Mouse (Mus musculus): ENCODE data around the gene Wdr35. TPM values are rescaled to one million over a fixed set of nuclear protein-coding genes. Genes with fewer than 3 reads are reported as not detected.
A peak's percentile ranks its signal among the peaks of the same experiment; 100 is the strongest.

The Wdr35 gene
- total and polyA plus RNA-seq, 3 experiments: 5.9 to 8.8 (median 7.4) TPM

- Histone ChIP-seq H3K4me3 (replicated peaks in 1 of 3; ENCODE audit: low read depth in 2 of 3, low read length in 2 of 3, poor library complexity in 1 of 3) (no peak overlapping the region), H3K36me3 (replicated peaks in 1 of 2; ENCODE audit: control insufficient read depth in 1 of 2, insufficient read depth in 1 of 2, low read length in 1 of 2) (peaks cover 0 to 12% of the 10 kb centered on the region in 2 experiments), H3K9ac (ENCODE audit: insufficient read depth, low read depth) (no peak overlapping the region), H3K4me1 (ENCODE audit: control insufficient read depth in 1 of 2, insufficient read depth in 2 of 2) (peaks cover 6 to 30% of the 10 kb centered on the region in 2 experiments), H3K27me3 (replicated peaks) (no peaks in the 10 kb centered on the region), H3K27ac (ENCODE audit: insufficient read depth, low read depth) (no peak overlapping the region), H3K4me2 (ENCODE audit: insufficient read depth, low read depth, poor library complexity, severe bottlenecking) (no peak overlapping the region), H3K9me3 (replicated peaks; ENCODE audit: low read length) (no peaks in the 10 kb centered on the region), H3K79me2 (replicated peaks; ENCODE audit: control insufficient read depth, extremely low read depth, insufficient read depth, poor library complexity, severe bottlenecking) (no peaks in the 10 kb centered on the region; the same call in 1 of the 2 replicates)
- dilution Hi-C loops (cut with MboI; ENCODE audit: extremely low pct_ligation_motif_present, extremely low pct_unique_long_range_greater_than_20kb, low sequenced_read_pairs): no loop called here
- DNase-seq (ENCODE audit: extremely low read depth): no peak
- in situ Hi-C loops (cut with MboI; ENCODE audit: low pct_ligation_motif_present, low pct_unique_long_range_greater_than_20kb, low sequenced_read_pairs): no loop called here
- TF ChIP-seq SIN3A (IDR thresholded peaks at IDR 0.05; ENCODE audit: low read length): no peak
- TF ChIP-seq MEF2A (IDR thresholded peaks at IDR 0.05; ENCODE audit: borderline replicate concordance, low read depth, low read length): no peak
- no peak for TF ChIP-seq BHLHE40 (IDR thresholded peaks at IDR 0.05; ENCODE audit: low read depth, low read length)
- no peak for TF ChIP-seq IRF4 (IDR thresholded peaks at IDR 0.05; ENCODE audit: low read depth, low read length)
- TF ChIP-seq RAD21 (IDR thresholded peaks at IDR 0.05; ENCODE audit: low read depth, low read length): no peak
- TF ChIP-seq JUND (conservative IDR thresholded peaks at IDR 0.05; ENCODE audit: low read depth, low read length): no peak
- TF ChIP-seq TCF12 (IDR thresholded peaks at IDR 0.05; ENCODE audit: low read depth, low read length): no peak
- TF ChIP-seq GABPA (IDR thresholded peaks at IDR 0.05; ENCODE audit: insufficient replicate concordance, low read depth, low read length): no peak
- TF ChIP-seq MAX (IDR thresholded peaks at IDR 0.05; ENCODE audit: low read length): no peak
- no peak for TF ChIP-seq JUN (IDR thresholded peaks at IDR 0.05; ENCODE audit: insufficient read depth, low read depth, low read length)
- no peak for TF ChIP-seq UBTF (IDR thresholded peaks at IDR 0.05; ENCODE audit: low read depth, low read length)
- TF ChIP-seq TBP (conservative IDR thresholded peaks at IDR 0.05; ENCODE audit: low read depth, low read length): no peak
- TF ChIP-seq HCFC1 (IDR thresholded peaks at IDR 0.05; ENCODE audit: low read depth, low read length): no peak
- no peak for TF ChIP-seq NELFE (IDR thresholded peaks at IDR 0.05; ENCODE audit: low read depth, low read length)
- no peak for TF ChIP-seq CHD2 (IDR thresholded peaks at IDR 0.05; ENCODE audit: low read length)
- TF ChIP-seq POLR2AphosphoS2 (IDR thresholded peaks at IDR 0.05; ENCODE audit: low read depth, low read length): no peak
- no peak for TF ChIP-seq ZMIZ1 (IDR thresholded peaks at IDR 0.05; ENCODE audit: low read depth, low read length)
- TF ChIP-seq ZKSCAN1 (IDR thresholded peaks at IDR 0.05; ENCODE audit: borderline replicate concordance, low read depth, low read length): no peak
These were observed 62.7 kb downstream of the Wdr35 start for GRCm38 (mm10) chr12:9036409-9036808.

- in situ Hi-C loops (cut with MboI; ENCODE audit: low pct_ligation_motif_present, low pct_unique_long_range_greater_than_20kb, low sequenced_read_pairs): no loop called here
- Histone ChIP-seq H3K36me3 (replicated peaks in 1 of 2; ENCODE audit: control insufficient read depth in 1 of 2, insufficient read depth in 1 of 2, low read length in 1 of 2) (peaks cover 0 to 11% of the 10 kb centered on the region in 2 experiments), H3K4me2 (ENCODE audit: insufficient read depth, low read depth, poor library complexity, severe bottlenecking) (no peak overlapping the region), H3K79me2 (replicated peaks; ENCODE audit: control insufficient read depth, extremely low read depth, insufficient read depth, poor library complexity, severe bottlenecking) (no peaks in the 10 kb centered on the region), H3K27me3 (replicated peaks) (no peaks in the 10 kb centered on the region), H3K9ac (ENCODE audit: insufficient read depth, low read depth) (no peak overlapping the region), H3K4me3 (replicated peaks in 1 of 3; ENCODE audit: low read depth in 2 of 3, low read length in 2 of 3, poor library complexity in 1 of 3) (no peak overlapping the region), H3K27ac (ENCODE audit: insufficient read depth, low read depth) (no peak overlapping the region), H3K9me3 (replicated peaks; ENCODE audit: low read length) (no peaks in the 10 kb centered on the region), H3K4me1 (ENCODE audit: control insufficient read depth in 1 of 2, insufficient read depth in 2 of 2) (peaks cover 3 to 30% of the 10 kb centered on the region in 2 experiments; a peak in 3 of 4 replicates)
- TF ChIP-seq BHLHE40 (IDR thresholded peaks at IDR 0.05; ENCODE audit: low read depth, low read length) (peak; percentile 60; the same call in 1 of the 2 replicates), UBTF (IDR thresholded peaks at IDR 0.05; ENCODE audit: low read depth, low read length) (no peak), MAX (IDR thresholded peaks at IDR 0.05; ENCODE audit: low read length) (no peak), MEF2A (IDR thresholded peaks at IDR 0.05; ENCODE audit: borderline replicate concordance, low read depth, low read length) (no peak), EP300 (IDR thresholded peaks at IDR 0.05; ENCODE audit: low read length) (peak; percentile 37; the same call in 1 of the 2 replicates)
- DNase-seq (ENCODE audit: extremely low read depth): peak; percentile 65
- dilution Hi-C loops (cut with MboI; ENCODE audit: extremely low pct_ligation_motif_present, extremely low pct_unique_long_range_greater_than_20kb, low sequenced_read_pairs): no loop called here
These were observed 66.5 kb downstream of the Wdr35 start for GRCm38 (mm10) chr12:9040177-9040576.

All from CH12.LX (cell line).